Mouse (Mus musculus) ES-Bruce4 (cell line): ENCODE measurements around the gene Pskh1.

Experiments used
- CTCF ChIP-seq: IDR thresholded peaks from one replicate; pipeline ENCODE4 v1.8.1; 2011; ENCODE audit warnings: low read depth, low read length
- EP300 ChIP-seq: IDR thresholded peaks from 2 replicates; pipeline ENCODE4 v1.6.1; 2011; ENCODE audit warnings: low read depth, low read length; ENCODE audit not compliant: insufficient read depth
- POLR2A ChIP-seq: IDR thresholded peaks from one replicate; pipeline ENCODE4 v1.8.1; 2011; ENCODE audit warnings: low read length; ENCODE audit not compliant: insufficient read depth

- TF ChIP-seq CTCF: no peak
- peak; percentile 38; the same call in 1 of the 2 replicates for TF ChIP-seq EP300
- peak; percentile 75 for TF ChIP-seq POLR2A
Measured at GRCm38 (mm10) chr8:105860143-105860981, 39.9 kb upstream of the Pskh1 start, which contains the start of gene Nutf2.
